Mouse (Mus musculus): Measurements from ENCODE around the gene Usf1.

The Usf1 gene

GRCm38 (mm10) chr1:171457568-171457967 is 46.5 kb downstream of the Usf1 start:
- DNase-seq = no peak

DNA sequence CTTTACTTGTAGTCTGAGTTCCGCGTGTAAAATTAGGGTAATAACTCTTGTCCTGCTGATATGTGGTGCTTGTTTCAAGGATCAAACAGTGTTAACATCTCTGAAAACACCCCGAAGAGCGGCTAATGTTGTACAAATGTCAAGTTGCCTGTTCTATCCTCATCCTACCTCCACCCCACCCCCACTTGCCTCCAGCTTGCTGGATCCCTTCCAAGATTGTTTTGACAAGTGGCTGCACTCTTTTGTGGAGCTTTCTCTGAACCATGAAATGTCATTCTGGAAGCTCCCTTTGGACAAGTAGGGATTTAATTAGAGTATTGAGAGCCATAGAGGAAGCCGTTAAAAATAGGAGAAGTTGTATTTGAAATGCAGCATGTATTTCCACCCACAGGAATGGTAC is 48.7 kb downstream of the Usf1 start:
- no peak for DNase-seq

GRCm38 (mm10) chr1:171460551-171461503 is 49.7 kb downstream of the Usf1 start:
- DNase-seq = no peak

DNA sequence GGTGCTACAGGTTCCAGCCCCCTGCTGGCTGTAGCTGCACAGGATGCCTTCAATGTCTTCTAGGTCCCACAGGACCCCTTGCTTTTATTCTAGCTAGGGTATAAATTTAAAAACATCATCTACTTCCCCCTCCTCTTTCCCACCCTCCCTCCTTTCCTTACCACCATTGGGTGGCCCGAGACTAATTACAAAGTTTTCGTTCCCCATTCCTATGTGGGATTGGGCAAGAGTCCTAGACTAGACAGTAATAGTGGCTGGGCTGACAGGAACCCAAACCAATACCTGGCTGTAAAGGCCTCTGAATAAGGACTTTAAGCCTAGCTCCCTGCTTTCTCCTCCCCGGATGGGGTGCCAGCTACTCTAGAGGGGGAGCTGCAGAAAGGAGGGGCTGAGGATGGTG is 52.0 kb downstream of the Usf1 start:
- DNase-seq = no peak

GRCm38 (mm10) chr1:171465749-171466412 is 54.8 kb downstream of the Usf1 start:
- no peak for DNase-seq

- DNase-seq = no peak
Measured at GRCm38 (mm10) chr1:171466565-171466964, 55.5 kb downstream of the Usf1 start.

Data from cerebellum, adult 11-12 months (tissue).